Mouse (Mus musculus) liver, postnatal 0 days (tissue): ENCODE results near the gene Cope.

ENCODE experiments used
- CTCF ChIP-seq: sonication (generic); IDR thresholded peaks from 2 replicates; pipeline ENCODE4 v1.5.1; 2016; ENCODE audit warnings: antibody characterized with exemption, low read depth
- EP300 ChIP-seq: IDR thresholded peaks from 2 replicates; pipeline ENCODE4 v1.6.1; 2016; ENCODE audit warnings: antibody characterized with exemption, low read depth, mild to moderate bottlenecking

DNA sequence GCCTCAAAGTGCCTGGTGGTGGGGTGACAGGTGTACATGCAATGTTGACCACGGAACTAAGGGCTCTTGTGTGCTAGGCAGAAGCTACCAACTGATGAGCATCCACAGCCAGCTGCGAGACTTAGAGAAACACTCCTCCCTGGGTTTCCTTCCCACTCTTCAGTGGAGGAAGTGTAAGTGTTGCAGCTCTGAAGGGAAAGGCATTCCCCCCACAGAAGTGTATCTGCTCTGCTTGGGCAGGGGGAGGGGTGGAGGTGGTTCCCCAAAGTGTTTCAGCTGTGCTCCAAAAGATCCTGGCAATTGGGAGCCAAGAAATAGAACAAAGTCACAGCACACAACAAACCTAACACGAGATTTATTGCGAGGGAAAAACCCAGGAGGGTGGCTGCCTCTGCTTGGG is 51.7 kb downstream of the Cope start:
- TF ChIP-seq CTCF (no peak), EP300 (no peak)
